Mouse (Mus musculus) cerebellum, postnatal 4 days (tissue): ENCODE data around the gene Pycr2.
"Not testable (repeated sequence)": the region's sequence is repeated elsewhere in the genome, so short reads cannot be mapped to it uniquely, and the experiment has no call there.

Experiments used
- DNase-seq, 2 experiments: peaks; one replicate each; pipeline ENCODE4 v3.0.0; 2022; ENCODE audit warnings: low spot score in 2 of 2, mixed read lengths in 1 of 2

Pycr2 gene

GRCm38 (mm10) chr1:180904039-180904814, at the start of gene Pycr2:
Gene Pycr2 (plus strand): TSS chr1:180904293.
- DNase-seq, result peak; percentile 94 to 96

- DNase-seq, result no peak
Measured at GRCm38 (mm10) chr1:180858763-180859162, 45.3 kb upstream of the Pycr2 start.

GRCm38 (mm10) chr1:180860030-180860429, 44.1 kb upstream of the Pycr2 start:
- DNase-seq, result no peak

GRCm38 (mm10) chr1:180863606-180864005, 40.5 kb upstream of the Pycr2 start:
- DNase-seq, result peak in 1 of 2 experiments; percentile 10

GRCm38 (mm10) chr1:180866001-180866400, 38.1 kb upstream of the Pycr2 start:
- DNase-seq, result no peak

- no peak for DNase-seq
Measured at GRCm38 (mm10) chr1:180870122-180870650, 33.9 kb upstream of the Pycr2 start.

- peak in 1 of 2 experiments; percentile 26 for DNase-seq
Measured at GRCm38 (mm10) chr1:180873861-180874484, 30.1 kb upstream of the Pycr2 start.

GRCm38 (mm10) chr1:180874615-180875014, 29.5 kb upstream of the Pycr2 start:
- no peak for DNase-seq

- DNase-seq, result no peak
Measured at GRCm38 (mm10) chr1:180875126-180875525, 29.0 kb upstream of the Pycr2 start.

- no peak for DNase-seq
Measured at GRCm38 (mm10) chr1:180877466-180877865, 26.6 kb upstream of the Pycr2 start.

- no peak for DNase-seq
Measured at GRCm38 (mm10) chr1:180881768-180882167, 22.3 kb upstream of the Pycr2 start.

- no peak for DNase-seq
Measured at GRCm38 (mm10) chr1:180883731-180884130, 20.4 kb upstream of the Pycr2 start.

- no peak for DNase-seq
Measured at GRCm38 (mm10) chr1:180884484-180884883, 19.6 kb upstream of the Pycr2 start.

GRCm38 (mm10) chr1:180888556-180889042, 15.5 kb upstream of the Pycr2 start:
- DNase-seq, result no peak

GRCm38 (mm10) chr1:180889172-180889571, 14.9 kb upstream of the Pycr2 start:
- no peak for DNase-seq

- no peak for DNase-seq
Measured at GRCm38 (mm10) chr1:180889841-180890240, 14.3 kb upstream of the Pycr2 start.

- no peak for DNase-seq
Measured at GRCm38 (mm10) chr1:180892808-180893207, 11.3 kb upstream of the Pycr2 start, which contains the start of gene Lefty2. Gene Lefty2 (plus strand): TSS chr1:180893108.

- not testable (repeated sequence) for DNase-seq
Measured at GRCm38 (mm10) chr1:180894088-180894987, 9.8 kb upstream of the Pycr2 start.

GRCm38 (mm10) chr1:180901107-180901506, 3.0 kb upstream of the Pycr2 start:
- DNase-seq, result no peak

- DNase-seq, result no peak
Measured at GRCm38 (mm10) chr1:180902915-180903314, 1.2 kb upstream of the Pycr2 start.

- no peak for DNase-seq
Measured at GRCm38 (mm10) chr1:180903666-180904038, 441 bp upstream of the Pycr2 start.

GRCm38 (mm10) chr1:180904815-180905080, 655 bp downstream of the Pycr2 start:
- DNase-seq, result no peak
